Mouse (Mus musculus): Measurements from ENCODE around the gene Spata31d1a.

The Spata31d1a gene

GRCm38 (mm10) chr13:59667763-59668162 is 42.4 kb downstream of the Spata31d1a start:
- DNase-seq (ENCODE audit: low read depth, low spot score): no peak

DNA sequence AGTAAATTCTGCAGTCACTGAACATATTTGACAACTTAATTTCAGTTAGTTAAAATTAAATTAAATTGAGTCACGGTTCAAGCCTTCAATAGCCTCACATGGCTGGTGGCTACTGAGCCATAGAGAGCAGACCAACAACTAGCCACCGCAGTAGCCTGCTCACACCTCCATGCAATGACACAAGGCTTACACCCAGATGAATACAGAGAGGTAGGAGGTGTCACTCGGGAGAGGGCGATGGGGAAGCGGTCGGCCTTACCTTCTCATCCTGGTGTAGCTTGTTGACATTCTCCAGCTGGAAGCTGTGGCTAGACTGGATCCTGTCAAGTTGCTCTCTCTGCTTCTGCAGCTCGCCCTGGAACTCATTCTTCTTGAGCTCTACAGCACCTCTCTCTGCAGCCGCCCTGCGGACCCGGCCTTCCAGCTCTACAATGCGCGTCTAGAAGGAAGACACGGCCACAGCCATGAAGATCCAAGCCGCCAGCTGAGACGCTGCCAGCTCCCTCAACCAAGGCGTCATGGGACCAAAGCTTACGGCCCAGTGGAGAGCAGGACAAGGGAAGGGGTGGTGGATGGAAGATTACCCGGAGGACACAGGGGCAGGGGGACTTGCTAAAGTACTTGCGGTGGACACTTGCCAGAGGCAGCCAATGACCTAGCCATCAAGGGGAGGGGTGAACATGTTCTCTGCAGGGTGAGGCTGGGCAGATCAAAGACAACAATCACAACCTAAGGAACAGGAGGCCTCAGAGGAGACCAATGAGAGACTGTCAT is 46.0 kb downstream of the Spata31d1a start:
- no peak for DNase-seq (ENCODE audit: low read depth, low spot score)

DNA sequence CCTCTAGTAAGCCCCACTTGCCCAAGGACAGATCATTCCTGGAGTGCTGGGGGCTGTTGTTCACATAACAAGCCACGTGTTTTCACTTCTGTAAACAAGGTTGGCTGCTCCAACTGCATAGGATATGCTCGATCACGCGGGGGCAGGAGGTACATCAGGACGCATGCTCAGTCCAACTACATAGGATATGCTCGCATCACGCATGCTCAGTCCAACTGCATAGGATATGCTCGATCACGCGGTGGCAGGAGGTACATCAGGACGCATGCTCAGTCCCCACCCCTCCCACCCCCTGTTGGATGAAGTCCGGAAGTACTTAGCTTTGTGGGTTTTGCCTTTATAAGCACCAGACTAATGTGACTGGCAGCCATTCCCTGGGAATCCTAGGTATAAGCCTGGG is 48.2 kb downstream of the Spata31d1a start:
- peak; percentile 99 for DNase-seq (ENCODE audit: low read depth, low spot score)

DNA sequence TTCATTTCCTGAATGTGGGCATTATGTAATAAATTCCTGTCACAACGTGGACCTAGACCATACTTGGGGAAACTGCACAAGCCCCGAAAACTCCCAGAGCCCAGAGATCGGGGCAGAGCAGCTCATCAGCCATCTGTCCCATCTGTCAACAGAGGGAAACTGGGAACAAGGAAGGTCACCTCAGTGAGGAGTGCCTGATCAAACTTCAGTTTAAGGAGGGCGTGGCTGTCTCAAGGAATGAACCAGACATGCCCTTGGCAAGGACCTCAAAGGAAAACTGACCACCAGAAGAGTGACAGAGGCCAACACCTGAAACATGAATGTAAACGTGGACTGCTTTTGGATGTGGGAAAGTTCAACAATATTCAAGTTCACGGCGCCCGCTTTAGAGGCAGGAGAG is 48.7 kb downstream of the Spata31d1a start:
- peak; percentile 58 for DNase-seq (ENCODE audit: low read depth, low spot score)

DNA sequence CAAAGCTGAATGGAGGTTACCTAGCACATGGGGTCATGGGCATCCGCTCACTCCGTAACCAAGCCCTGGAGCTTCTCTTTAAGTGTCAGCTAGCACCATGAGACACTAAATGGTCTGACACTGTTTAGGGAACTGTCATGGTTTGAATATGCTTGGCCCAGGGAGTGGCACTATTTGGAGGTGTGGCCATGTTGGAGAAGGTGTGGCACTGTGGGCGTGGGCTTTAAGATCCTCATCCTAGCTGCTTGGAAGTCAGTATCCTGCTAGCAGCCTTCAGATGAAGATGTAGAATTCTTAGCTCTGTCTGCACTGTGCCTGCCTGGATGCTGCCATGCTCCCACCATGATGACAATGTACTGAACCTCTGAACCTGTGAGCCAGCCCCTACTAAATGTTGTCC is 49.8 kb downstream of the Spata31d1a start:
- DNase-seq (ENCODE audit: low read depth, low spot score): peak; percentile 66

DNA sequence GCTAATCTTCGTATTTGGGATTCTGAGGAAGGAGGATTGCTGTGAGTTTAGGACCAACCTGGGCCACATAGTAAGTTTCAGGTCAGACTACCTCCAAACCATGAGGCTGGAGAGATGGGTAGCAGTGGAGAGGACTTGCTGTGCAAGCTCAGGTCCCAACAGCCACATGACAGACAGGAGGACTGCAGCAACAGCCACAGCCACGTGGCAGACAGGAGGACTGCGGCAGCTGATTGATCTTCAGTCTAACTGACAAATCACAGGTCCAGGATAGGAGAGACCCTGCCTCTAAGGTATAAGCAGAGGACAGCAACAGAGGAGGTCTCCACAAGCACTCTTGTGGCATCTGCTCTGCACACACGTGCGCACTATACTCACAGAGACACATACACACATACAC is 52.3 kb downstream of the Spata31d1a start:
- DNase-seq (ENCODE audit: low read depth, low spot score): peak; percentile 67

GRCm38 (mm10) chr13:59656975-59657388 is 53.1 kb downstream of the Spata31d1a start:
- peak; percentile 98 for DNase-seq (ENCODE audit: low read depth, low spot score)

- peak; percentile 87 for DNase-seq (ENCODE audit: low read depth, low spot score)
Observed at GRCm38 (mm10) chr13:59656316-59656832, 53.8 kb downstream of the Spata31d1a start.

- peak; percentile 77 for DNase-seq (ENCODE audit: low read depth, low spot score)
Observed at GRCm38 (mm10) chr13:59655718-59656315, 54.3 kb downstream of the Spata31d1a start.

- no peak for DNase-seq (ENCODE audit: low read depth, low spot score)
Observed at GRCm38 (mm10) chr13:59654465-59654864, 55.7 kb downstream of the Spata31d1a start.

GRCm38 (mm10) chr13:59653136-59653535 is 57.0 kb downstream of the Spata31d1a start:
- no peak for DNase-seq (ENCODE audit: low read depth, low spot score)

GRCm38 (mm10) chr13:59652651-59653050 is 57.5 kb downstream of the Spata31d1a start:
- no peak for DNase-seq (ENCODE audit: low read depth, low spot score)

Measured in R1 (cell line).